Mouse (Mus musculus) megakaryocyte progenitor cell, adult 5-6 weeks (primary cell): ENCODE measurements around the gene Gm10181. TPM values are rescaled to one million over a fixed set of nuclear protein-coding genes. Genes with fewer than 3 reads are reported as not detected.

Source experiments
- ATAC-seq: replicated peaks from 2 replicates; pipeline ENCODE4 v1.8.0; 2016; ENCODE audit warnings: mild to moderate bottlenecking, moderate TSS enrichment, inconsistent platforms; ENCODE audit not compliant: poor library complexity
- total RNA-seq, 2 experiments: library from RNA; stranded (forward) in 1 of 2; stranded (reverse) in 1 of 2; fragments of 157-497, 149-512 nt in 1 of 2; fragments of 200-1000 nt in 1 of 2; gene quantifications; 2 replicates each; pipeline versions ENCODE4 v1.2.3 to v1.2.4; 2015 to 2017

Gm10181 gene
- total RNA-seq (2015) (not detected in 2 replicates), total RNA-seq (2017) (not detected in 2 replicates)

GRCm38 (mm10) chr9:25089122-25089521, at the start of gene Gm10181:
Gm10181 (plus strand) TSS chr9:25089422.
- ATAC-seq = no peak

DNA sequence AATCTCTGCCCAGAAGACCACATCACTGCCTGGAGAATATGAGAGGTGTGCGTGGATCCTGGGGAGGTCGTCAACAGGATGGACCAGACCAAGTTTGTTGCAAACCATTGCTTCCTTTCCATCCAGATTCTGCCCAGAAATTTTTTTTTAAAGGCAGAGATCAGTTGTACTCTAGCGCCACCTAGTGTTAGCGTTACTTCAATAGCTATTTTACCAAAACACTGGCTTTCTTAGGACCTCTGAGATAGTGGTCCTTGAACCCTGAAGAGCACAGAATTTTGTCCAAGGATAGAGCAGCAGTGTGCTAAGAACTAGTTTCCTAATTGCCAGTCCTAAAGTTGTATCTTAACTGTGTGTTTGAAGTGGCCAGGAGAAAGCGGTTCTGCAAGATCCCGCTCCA, 47.6 kb upstream of the Gm10181 start:
- ATAC-seq = peak; percentile 84

DNA sequence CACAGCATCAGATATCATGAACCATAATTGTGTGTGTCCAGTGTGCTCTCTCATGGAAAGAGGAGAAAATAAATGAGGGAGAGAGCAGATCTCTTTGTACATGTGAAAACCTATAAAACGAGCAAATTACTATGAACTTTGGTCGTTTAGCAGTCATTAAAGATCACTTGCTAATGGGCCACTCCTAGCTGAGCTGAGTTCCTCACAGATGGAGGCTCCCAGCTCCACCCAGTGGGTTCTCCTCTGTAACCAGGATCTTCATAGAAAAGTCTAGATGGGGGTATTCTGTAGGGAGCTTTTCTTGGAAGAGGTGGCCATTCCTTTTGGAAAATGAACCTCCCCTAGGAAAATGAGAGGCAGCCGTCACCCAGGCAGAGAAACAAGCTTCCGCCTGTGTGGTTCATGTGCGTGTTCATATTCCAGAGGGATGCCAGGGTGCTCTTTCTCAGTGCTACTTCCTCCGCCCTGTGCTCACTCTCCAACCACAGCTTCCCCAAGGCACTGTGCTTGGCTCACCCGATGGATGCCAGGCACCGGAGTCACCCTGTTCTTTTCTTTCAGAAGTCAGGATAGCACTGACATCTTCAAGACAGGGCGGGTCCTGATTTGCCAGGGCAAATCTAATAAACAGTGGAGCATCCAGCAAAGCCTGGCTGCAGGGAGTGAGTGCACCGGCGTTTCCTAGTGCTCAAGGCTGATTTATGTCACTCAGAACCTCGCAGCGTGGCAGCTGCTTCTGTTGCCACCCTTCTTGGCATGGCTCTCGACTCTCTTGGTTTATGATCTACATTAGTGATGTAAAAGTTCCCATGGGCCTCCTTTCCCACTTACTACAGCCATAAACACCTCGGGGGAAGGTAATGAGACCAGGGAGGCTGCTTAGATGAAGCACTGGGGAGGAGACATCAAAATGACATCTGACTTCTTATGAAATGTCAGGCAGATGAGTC, 46.8 kb upstream of the Gm10181 start:
- no peak for ATAC-seq

DNA sequence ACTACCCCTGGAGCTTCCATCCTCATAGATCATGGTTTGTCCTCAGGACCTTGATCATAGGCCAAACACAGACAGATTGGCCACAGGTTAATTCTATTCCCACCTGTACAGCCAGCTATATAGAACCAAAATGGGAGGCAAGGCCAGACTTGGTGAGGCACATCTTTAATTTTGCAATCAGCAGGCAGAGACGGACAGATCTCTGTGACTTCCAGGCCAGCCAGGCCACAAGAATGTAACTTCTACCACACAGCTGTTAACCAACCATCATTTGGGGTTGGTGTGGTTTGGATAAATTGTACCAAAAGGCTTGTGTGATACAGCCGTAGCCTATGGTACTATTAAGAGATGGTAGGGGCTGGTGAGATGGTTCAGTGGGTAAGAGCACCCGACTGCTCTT, 44.9 kb upstream of the Gm10181 start:
- no peak for ATAC-seq

- peak; percentile 29; the same call in 1 of the 2 replicates for ATAC-seq
Observed at GRCm38 (mm10) chr9:25048289-25048688, 40.9 kb upstream of the Gm10181 start.

DNA sequence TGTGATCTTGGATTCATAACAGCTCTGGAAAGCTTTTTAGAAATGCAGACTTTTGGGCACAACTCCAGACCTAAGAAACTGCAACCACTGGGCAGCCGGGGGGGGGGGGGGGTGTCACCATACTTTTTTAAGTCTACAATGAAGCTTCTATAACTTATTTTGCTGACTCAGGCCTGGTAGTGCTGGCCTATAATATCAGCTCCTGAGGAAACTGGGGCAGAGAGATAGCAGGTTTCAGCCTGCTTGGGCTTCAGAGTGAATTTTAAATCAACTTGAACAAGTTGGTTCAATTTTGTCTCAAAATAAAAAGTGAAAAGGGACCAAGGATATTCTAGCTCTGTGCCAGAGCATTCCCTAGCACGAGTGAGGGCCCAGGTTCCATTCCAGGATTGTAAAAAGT, 40.3 kb upstream of the Gm10181 start:
- ATAC-seq = peak; percentile 58; the same call in 1 of the 2 replicates

DNA sequence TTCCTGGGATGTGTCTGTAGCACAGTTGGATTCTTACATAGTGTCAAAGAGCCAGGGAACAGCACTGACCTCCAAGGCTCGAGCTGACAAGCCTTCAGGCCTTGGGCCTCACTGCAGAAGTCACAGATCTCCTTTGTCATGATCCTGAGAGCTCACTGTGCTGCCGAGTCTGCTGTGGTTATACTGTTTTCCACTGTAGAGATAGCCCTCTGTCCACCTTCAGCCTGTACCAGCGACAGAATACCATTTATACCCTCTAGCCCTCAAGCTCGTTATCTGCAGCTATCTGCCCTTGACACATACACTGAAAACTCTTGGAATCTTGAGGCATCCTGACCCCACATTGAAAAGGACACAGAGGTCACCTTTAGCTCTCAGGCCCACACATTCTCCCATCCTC, 37.3 kb upstream of the Gm10181 start:
- ATAC-seq = no peak

DNA sequence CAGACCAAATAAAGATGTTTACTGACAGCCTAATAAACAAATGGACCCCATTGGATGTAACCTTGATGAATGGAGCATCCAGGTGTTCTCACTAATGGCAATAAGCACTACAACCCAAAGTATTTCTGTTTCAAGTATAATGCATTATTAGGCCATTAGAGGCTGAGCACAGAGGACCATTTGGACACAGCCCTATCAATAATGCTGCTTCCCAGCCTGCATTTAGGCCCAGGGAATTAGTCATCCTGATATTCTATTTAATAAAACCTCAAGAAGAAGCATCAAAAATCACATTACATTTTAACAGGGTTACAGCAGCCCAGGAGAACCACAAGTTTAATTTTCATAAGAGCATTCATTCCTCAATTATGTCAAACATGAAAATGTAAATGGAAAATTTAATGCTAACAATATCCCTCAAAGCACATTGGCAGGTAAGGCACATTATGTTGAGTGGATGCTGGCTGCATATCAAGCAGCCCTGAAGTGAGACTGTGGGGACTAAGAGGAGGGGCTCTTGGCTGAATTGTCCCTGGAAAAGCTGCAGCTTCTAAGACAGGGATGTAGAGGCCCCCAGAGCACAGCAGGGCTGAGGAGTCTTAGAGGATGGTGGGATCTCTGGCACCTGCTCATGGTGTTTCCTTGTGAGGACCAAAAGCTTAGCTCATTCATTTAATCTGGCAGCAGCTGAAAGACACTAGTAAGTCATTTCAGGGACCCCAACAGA, 33.4 kb upstream of the Gm10181 start:
- ATAC-seq = no peak

DNA sequence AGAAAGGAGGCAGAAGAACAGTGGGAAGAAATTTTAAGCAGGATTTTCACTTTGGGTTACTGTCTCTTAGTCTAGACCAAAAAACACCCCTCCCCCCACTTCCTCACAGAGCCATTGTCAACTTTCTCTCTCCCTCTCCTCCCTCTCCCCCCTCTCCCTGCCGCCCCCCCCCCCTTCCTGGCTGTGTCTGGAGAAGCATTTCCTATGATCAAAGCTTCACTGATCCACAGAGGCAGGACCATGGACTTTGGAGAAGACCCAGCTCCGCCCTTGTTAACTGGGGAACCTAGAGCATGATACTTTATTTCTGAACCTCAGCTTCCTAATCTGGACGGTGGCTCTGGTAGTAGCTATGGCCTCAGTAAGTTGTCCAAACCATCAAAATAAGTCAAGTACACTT, 30.5 kb upstream of the Gm10181 start:
- ATAC-seq = no peak

DNA sequence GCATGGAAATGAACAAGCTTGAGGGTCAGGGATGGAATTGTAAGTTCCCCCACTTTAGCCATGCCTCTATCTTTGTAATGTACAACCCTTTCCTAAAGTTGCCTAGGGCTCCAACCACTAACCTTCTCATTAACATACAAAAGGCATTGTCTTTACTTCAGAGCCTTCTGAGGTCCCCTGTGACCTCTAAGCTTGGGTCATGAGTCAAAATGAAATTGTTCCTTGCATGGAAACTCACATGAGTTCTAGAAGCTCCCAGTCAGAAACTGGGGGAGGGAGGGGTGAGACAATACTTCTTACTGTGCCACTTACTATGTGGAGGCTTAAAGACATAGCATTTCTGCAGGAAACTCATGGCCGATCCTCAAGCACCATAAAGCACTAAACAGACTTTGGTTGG, 16.6 kb upstream of the Gm10181 start:
- ATAC-seq = no peak

DNA sequence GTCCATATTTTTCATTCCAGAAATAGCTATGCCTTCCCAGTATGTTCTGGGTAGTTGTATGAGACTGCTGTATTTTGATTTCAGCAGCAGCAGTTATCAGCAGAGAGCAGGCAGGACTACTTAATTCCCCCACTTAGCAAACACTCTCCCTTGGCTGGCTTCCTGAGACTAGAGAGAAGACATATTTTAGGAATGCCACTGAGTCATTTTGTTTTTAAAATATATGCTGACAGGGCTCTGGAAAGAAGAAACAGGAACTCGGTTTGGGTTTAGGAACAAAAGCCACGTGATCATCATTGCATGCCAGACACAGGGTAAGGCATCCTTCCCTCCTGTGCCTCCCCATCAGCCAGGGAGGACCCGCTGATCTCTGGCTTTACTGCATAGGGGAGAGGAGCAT, 13.2 kb upstream of the Gm10181 start:
- no peak for ATAC-seq

- no peak for ATAC-seq
Observed at GRCm38 (mm10) chr9:25076505-25076904, 12.7 kb upstream of the Gm10181 start.

- ATAC-seq = no peak
Observed at GRCm38 (mm10) chr9:25090853-25091252, 1.6 kb downstream of the Gm10181 start.

DNA sequence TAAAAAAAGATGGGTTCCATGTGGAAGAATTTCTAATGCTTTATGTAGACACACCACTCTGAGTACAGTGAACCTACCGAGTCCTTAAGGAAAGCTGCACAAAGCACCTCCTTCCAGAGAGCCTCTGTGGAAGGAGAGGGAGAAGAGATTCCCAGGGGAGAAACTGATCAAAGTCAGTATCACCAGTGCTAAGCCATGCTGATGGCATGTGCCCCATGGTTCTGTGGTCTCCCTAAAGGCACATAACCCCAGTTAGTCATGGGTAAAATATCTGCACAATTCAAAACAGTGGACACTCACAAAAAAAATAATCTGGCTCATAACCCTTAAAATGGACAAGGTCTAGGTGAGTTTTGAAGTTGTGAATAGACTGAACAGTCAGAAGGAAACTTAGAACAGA, 13.7 kb downstream of the Gm10181 start:
- no peak for ATAC-seq

DNA sequence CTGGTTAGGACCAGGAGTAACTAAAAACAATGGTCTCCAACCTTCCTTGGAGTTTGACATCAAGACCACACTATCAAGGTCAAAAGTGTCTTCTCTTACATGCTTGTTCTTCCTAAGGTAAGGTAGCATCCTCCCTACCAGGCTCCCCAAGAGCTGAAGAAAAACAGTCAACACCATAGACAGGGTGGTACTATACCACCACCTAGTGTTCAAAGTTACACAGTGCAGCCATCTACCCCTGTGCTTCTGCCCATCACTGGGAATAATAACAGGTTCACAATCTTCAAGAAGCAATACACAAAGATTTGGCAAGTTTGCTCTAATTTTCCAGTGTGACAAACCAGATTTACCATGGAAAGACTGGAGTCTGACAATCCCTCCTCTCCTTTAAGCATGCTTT, 15.4 kb downstream of the Gm10181 start:
- ATAC-seq = peak; percentile 99

DNA sequence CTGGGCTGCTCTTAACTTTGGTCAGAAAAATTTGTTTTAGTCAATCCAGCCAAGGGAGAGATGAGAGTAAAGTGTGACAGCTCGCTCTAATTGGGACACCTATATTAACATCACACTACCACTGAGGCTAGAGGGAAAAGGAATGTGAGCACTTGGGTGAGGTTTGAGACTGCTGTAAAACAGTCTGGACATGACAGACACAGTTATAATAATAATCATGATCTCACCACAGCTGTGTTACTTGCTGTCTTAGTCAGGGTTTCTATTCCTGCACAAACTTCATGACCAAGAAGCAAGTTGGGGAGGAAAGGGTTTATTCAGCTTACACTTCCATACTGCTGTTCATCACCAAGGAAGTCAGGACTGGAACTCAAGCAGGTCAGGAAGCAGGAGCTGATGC, 34.4 kb downstream of the Gm10181 start:
- ATAC-seq = 0 out of 2 replicates have a peak, but pooled peaks have one; percentile 37

- ATAC-seq = peak; percentile 97
Observed at GRCm38 (mm10) chr9:25124048-25124447, 34.8 kb downstream of the Gm10181 start.

DNA sequence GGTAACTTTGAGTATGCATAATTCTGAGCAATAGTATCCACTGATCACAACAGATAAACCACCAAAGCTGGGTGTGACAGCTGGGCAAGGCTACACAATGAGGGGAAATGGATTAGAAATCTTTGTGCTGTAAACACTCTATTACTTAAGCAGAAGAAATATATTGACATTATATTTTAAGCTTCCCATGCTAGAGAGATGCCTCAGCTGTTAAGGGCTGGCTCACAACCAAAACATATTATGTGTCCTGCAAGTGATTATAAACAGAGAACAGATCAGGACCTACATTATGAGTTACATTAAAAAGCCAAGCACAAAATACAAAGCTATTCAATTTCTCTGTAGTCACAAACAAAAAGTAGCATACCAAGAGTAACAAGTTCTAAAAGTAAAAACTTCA, 43.0 kb downstream of the Gm10181 start:
- no peak for ATAC-seq

DNA sequence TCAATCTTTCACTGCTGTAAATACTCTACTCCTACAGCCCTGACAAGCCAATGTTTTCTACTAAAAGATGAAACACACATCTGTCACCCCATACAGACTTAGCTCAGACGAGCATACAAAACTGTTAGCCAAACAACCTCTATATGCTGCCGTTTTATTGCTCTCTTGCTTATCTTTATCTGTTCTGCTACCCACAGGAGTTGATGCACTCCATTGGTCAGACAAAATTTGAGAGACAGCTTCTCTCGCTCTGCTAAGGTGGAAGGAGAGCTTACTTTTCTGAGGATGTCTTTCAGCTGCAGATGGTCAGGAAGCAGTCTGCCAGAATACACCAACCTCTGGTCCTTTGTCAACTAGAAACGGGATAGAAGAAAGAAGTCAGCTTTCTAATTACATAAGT, 43.7 kb downstream of the Gm10181 start:
- 0 out of 2 replicates have a peak, but pooled peaks have one; percentile 50 for ATAC-seq

DNA sequence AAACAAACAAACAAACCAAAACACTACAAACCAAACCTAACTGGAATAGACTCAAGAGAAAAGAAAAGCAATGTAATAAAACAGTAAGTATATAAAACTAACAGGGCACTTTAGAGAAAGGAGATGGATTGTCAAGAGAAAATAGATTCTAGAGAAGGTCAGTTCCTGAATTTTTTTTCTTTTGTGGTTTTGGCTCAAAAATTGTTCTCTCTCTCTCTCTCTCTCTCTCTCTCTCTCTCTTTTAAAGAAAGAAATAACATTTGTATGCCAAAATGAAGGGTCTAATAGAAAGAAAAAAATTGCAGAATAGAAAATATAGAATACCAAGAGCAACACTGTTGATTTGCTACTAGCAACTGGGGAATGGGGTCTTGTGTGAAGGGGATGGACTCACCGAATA, 49.7 kb downstream of the Gm10181 start:
- no peak for ATAC-seq
